Mouse (Mus musculus) hindbrain, embryonic 14.5 days (tissue): Measurements from ENCODE around the gene Zfp488. TPM values are rescaled to one million over a fixed set of nuclear protein-coding genes. Genes with fewer than 3 reads are reported as not detected.

Experiments used
- ATAC-seq: fragments of 200-750 bp; cut with Nextera tagmentation; 2 replicates; pipeline ENCODE4 v1.8.0; 2017; ENCODE audit warnings: moderate number of reproducible peaks, mild to moderate bottlenecking, moderate TSS enrichment, moderate library complexity; ENCODE audit not compliant: low FRiP score
- DNase-seq: peaks from one replicate; pipeline ENCODE4 v3.0.0-alpha.2; 2015; ENCODE audit warnings: low spot score
- H3K27ac ChIP-seq: fragments of 300-500 bp; sonication (generic); 2 replicates; pipeline ENCODE4 v1.5.1; 2014; ENCODE audit warnings: mild to moderate bottlenecking, moderate library complexity
- H3K27me3 ChIP-seq: fragments of 300-500 bp; sonication (generic); 2 replicates; pipeline ENCODE4 v1.6.1; 2014; ENCODE audit warnings: mild to moderate bottlenecking, low read length, mixed read lengths; ENCODE audit not compliant: control insufficient read depth, insufficient read depth
- H3K36me3 ChIP-seq: fragments of 300-500 bp; sonication (generic); replicated peaks from 2 replicates; pipeline ENCODE4 v1.6.1; 2014; ENCODE audit not compliant: control insufficient read depth, insufficient read depth
- H3K4me1 ChIP-seq: fragments of 300-500 bp; sonication (generic); replicated peaks from 2 replicates; pipeline ENCODE4 v1.6.1; 2014; ENCODE audit warnings: antibody characterized with exemption, low read length, mixed read lengths; ENCODE audit not compliant: control insufficient read depth, insufficient read depth
- H3K4me2 ChIP-seq: fragments of 300-500 bp; sonication (generic); replicated peaks from 2 replicates; pipeline ENCODE4 v1.6.1; 2014; ENCODE audit warnings: mild to moderate bottlenecking, moderate library complexity
- H3K4me3 ChIP-seq: fragments of 300-500 bp; sonication (generic); replicated peaks from 2 replicates; pipeline ENCODE4 v1.5.1; 2014; ENCODE audit warnings: mild to moderate bottlenecking, low read length
- H3K9ac ChIP-seq: fragments of 300-500 bp; sonication (generic); 2 replicates; pipeline ENCODE4 v1.6.1; 2014
- H3K9me3 ChIP-seq: fragments of 300-500 bp; sonication (generic); 2 replicates; pipeline ENCODE4 v1.6.1; 2016; ENCODE audit warnings: low read length; ENCODE audit not compliant: control insufficient read depth
- WGBS: fragments of 180-500 bp; shearing (Covaris S2); extraction: QIAGEN DNeasy Blood & Tissue Kit; methylation state at CpG from one replicate; pipeline ENCODE4 v1.1.7; 2014; 5-methylcytosine and 5-hydroxymethylcytosine counted together
- polyA plus RNA-seq: library from polyadenylated mRNA; unstranded; fragments of >200 nt; fragmentation: Nextera tagmentation; extraction: Ambion mirVana; gene quantifications from 2 replicates; pipeline ENCODE4 v1.2.1, GENCODE M21; 2014

Zfp488 gene
- polyA plus RNA-seq, 1 experiment from 2014 or later, result 0.78 TPM

DNA sequence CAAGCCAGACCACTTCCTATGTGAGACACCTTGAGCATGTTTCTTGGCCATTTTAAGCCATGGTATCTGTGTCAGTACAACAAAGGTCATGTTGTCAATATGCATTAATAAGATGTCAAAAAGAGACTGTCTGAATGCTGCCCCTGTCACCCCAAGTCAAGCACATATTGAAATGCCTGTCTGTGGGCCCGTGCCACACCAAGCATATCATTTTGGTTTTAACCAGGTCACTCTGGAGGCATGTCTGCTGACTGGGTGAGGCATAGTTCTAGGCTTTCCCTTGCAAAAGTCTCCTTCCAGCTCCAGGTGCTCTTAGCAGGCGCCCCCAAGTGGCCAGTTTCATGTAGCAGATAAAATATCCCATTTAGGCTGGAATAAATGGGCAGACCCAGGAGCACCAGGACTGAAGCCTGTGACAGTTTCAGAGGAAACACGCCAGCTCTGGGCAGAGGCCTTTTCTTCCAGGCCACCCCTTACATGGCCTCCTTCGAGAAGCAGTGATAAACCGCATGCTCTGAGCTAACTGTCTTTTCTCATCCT, 44.7 kb downstream of the Zfp488 start:
- H3K36me3 ChIP-seq, result no peaks in the 10 kb centered on the region
- H3K4me3 ChIP-seq, result no peak overlapping the region
- H3K4me1 ChIP-seq, result no peaks in the 10 kb centered on the region
- ATAC-seq, result 0 out of 2 replicates have a peak, but pooled peaks have one; percentile 48
- peak; percentile 69 for DNase-seq
- WGBS, result 45% methylated on average over 5 of the region's 5 CpGs
- no peaks in the 10 kb centered on the region for H3K27me3 ChIP-seq
- no peak overlapping the region for H3K9ac ChIP-seq
- H3K27ac ChIP-seq, result no peak overlapping the region
- no peak overlapping the region for H3K4me2 ChIP-seq
- H3K9me3 ChIP-seq, result no peaks in the 10 kb centered on the region

DNA sequence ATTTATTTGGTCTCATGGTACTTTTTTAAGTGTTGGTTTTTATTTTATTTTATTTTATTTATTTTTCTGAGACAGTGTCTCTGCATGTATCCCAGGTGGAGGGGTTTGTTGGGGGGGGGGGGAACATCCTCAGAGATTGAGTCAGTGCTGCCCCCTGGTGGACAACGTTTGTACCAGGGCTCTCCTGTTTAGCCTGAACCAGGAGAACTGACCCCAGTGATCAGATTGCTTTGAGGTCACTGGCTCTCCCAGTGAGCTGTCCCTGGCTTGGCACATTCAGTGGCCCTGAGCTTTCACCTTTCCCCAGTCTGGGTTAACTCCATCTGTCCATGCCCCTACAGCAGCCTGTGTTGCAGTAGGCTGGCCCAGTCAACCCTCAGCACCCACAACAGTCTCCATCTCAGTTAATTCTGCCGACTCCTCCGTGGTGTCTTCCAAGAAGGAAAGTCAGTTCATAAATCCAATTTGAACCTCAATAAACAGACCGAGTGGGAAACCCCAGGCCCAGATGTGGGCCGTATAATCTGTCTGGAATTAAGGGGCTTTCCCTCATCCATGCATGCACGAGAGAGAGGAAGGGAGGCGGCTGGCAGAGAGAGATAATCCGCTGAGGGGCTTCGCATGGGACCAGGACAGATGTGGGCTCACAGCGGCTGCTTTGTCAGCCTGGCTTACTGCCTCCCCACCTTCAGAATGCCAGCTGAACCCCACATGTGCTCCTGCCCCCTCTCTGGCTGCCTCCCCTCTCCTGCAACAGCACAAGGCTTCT, 45.4 kb downstream of the Zfp488 start:
- H3K27me3 ChIP-seq, result no peaks in the 10 kb centered on the region
- ATAC-seq, result peak; percentile 42; the same call in 1 of the 2 replicates
- 72% methylated on average over 10 of the region's 10 CpGs for WGBS
- H3K36me3 ChIP-seq, result no peaks in the 10 kb centered on the region
- H3K9me3 ChIP-seq, result no peaks in the 10 kb centered on the region
- H3K4me2 ChIP-seq, result no peak overlapping the region
- no peaks in the 10 kb centered on the region for H3K4me1 ChIP-seq
- peak; percentile 46 for DNase-seq
- H3K4me3 ChIP-seq, result no peak overlapping the region
- H3K27ac ChIP-seq, result no peak overlapping the region
- no peak overlapping the region for H3K9ac ChIP-seq

DNA sequence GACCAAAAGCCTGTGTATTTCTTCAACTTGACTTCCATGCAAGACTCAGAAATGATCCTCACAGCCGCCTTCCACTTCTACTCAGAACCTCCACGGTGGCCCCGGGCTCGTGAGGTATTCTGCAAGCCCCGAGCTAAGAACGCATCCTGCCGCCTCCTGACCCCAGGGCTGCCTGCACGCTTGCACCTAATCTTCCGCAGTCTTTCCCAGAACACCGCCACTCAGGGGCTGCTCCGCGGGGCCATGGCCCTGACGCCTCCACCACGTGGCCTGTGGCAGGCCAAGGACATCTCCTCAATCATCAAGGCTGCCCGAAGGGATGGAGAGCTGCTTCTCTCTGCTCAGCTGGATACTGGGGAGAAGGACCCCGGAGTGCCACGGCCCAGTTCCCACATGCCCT, 46.7 kb downstream of the Zfp488 start:
- no peak overlapping the region for H3K27ac ChIP-seq
- WGBS, result 64% methylated on average over 17 of the region's 17 CpGs
- H3K36me3 ChIP-seq, result no peaks in the 10 kb centered on the region
- H3K4me3 ChIP-seq, result no peak overlapping the region
- ATAC-seq (no peak), DNase-seq (no peak)
- no peak overlapping the region for H3K4me2 ChIP-seq
- no peak overlapping the region for H3K9ac ChIP-seq
- no peaks in the 10 kb centered on the region for H3K27me3 ChIP-seq
- H3K9me3 ChIP-seq, result no peaks in the 10 kb centered on the region
- H3K4me1 ChIP-seq, result no peaks in the 10 kb centered on the region

DNA sequence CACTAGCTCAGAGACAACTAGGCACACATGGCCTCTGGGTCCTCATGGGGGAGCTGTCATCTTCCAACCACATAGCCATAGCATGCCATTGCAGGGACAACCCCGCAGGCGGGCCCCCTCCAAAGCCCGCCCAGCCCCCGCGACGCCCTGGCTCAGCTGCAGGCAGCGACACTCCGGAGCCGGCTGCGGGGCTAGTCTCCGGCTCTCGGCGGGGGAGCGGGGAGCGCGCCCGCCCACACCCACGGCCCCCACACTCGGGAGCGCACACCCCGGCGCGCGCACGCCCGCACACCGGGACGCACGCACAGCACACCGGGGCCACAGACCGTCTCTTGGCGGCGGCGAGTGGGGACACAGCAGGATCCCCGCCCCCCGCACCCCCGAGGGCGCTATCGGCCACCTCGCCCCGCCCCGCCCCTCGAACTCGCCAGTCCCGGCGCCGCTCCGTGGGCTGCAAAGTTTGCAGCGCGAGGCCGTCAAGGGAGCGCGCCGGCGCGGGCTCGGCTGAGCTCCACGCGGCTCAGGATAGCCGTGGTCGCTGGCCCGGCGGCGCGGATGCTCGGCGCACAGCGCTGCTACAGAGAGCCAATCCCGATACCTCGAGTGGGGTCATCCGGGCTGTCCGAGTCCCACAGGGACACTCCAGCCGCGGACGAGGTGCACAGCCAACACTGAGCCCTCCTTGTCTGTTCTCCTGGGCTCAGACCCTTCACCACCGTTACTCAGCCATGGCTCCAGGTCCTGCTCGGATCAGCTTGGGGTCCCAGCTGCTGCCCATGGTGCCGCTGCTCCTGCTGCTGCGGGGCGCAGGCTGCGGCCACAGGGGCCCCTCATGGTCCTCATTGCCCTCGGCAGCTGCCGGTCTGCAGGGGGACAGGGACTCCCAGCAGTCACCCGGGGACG, 55.1 kb downstream of the Zfp488 start, which contains the start of gene Gdf10:
Gene Gdf10 (plus strand): TSS at position 420 of the 903 bp plus-strand sequence.
- peaks cover 31% of the 10 kb centered on the region for H3K4me1 ChIP-seq
- no peaks in the 10 kb centered on the region for H3K36me3 ChIP-seq
- peak; percentile 55 for DNase-seq
- peak within 1 kb of the TSS; percentile 67 for H3K9ac ChIP-seq
- no peaks in the 10 kb centered on the region for H3K9me3 ChIP-seq
- H3K27ac ChIP-seq, result no peak within 1 kb of the TSS
- H3K4me2 ChIP-seq, result peak within 1 kb of the TSS; percentile 95
- peaks cover 56% of the 10 kb centered on the region for H3K27me3 ChIP-seq
- peak; percentile 71 for ATAC-seq
- H3K4me3 ChIP-seq, result peak within 1 kb of the TSS; percentile 56
- WGBS, result under 1% methylated on average over 68 of the region's 85 CpGs

DNA sequence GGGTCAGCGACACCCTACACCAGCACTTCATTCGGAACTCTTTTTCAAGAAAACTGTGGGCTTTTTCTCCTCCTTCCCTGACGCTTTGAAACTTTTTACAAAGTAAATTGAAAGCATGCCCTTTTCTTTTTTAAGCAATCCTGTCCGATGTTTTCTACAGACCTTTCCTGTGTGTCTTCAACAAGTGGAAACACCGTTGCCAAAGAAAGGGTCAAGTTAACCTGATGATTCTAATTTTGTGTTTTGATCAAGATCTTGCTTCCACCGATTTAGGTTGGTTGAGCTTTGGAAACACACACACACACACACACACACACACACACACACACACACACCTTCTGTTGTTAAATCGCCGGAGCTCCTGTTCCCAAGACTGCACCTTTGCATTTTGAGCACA, 55.8 kb downstream of the Zfp488 start:
- H3K9me3 ChIP-seq, result no peaks in the 10 kb centered on the region
- ATAC-seq (no peak), DNase-seq (no peak)
- H3K27ac ChIP-seq, result no peak overlapping the region
- WGBS, result 13% methylated on average over 8 of the region's 8 CpGs
- H3K4me3 ChIP-seq, result peak overlapping the region; percentile 56
- peaks cover 31% of the 10 kb centered on the region for H3K4me1 ChIP-seq
- H3K36me3 ChIP-seq, result no peaks in the 10 kb centered on the region
- H3K9ac ChIP-seq, result peak overlapping the region; percentile 67
- peak overlapping the region; percentile 95 for H3K4me2 ChIP-seq
- H3K27me3 ChIP-seq, result peaks cover 56% of the 10 kb centered on the region

DNA sequence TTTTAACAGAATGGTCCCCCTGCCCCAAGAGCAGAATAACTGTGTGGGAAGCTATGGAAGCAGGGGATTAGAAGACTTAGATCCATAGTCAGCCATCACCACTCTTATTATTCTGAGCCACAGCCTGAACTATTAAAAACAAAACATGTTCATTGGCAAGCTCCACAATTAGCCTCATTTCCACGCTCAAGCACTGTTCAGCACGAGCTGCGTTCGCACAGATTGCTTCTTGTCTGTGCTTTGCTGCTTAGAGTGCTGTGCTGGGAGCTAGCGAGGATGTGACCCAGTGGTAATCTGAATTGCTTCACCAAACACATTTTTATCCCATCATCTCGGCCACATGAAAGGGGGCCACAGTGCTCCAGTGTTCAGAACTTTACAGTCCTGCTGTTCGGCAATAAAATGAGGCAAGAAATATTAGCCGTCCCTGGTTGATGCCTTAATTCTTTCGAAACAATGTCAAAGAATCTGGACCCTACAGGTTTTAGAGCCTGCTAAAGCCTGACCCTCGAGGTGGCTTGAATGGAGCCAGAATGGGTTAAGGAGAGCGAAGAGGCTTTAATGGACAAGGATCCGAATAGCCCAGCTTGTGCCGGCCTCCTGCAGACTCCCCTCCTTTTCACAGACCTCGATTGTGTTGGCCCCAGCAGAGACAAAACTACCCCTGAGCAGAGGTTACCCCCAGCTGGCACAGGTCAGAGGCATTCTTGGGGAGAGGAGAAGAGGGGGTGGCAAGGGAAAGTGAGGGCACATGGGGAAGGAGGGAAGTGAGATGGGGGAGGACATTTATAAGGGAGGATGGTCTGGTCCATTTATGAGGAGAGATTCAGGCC, 57.6 kb downstream of the Zfp488 start:
- Histone ChIP-seq H3K4me3 (no peak overlapping the region), H3K36me3 (no peaks in the 10 kb centered on the region), H3K9me3 (no peaks in the 10 kb centered on the region), H3K9ac (no peak overlapping the region; the same call in 1 of the 2 replicates), H3K27ac (no peak overlapping the region), H3K4me1 (peaks cover 31% of the 10 kb centered on the region), H3K27me3 (peaks cover 56% of the 10 kb centered on the region), H3K4me2 (no peak overlapping the region)
- 15% methylated on average over 14 of the region's 14 CpGs for WGBS
- ATAC-seq (no peak), DNase-seq (no peak)

Other genes with a start within 250 kb of the Zfp488 start
- 8.0 and 11.4 TPM in 2 replicates for gene Gdf10, start 55.2 kb downstream of the Zfp488 start, polyA plus RNA-seq
- gene Gdf2, start 37.7 kb downstream of the Zfp488 start, polyA plus RNA-seq, result 0.08 TPM in 1 of 2 replicates, not detected in the other
- not detected in 2 replicates for gene Rbp3, start 24.8 kb downstream of the Zfp488 start, polyA plus RNA-seq
- not detected in 2 replicates for gene Gm30083, start 36.4 kb upstream of the Zfp488 start, polyA plus RNA-seq
- gene Gm5460, start 38.0 kb upstream of the Zfp488 start, polyA plus RNA-seq, result not detected in 2 replicates
- gene Antxrl, start 73.9 kb upstream of the Zfp488 start, polyA plus RNA-seq, result not detected in 2 replicates
- gene Anxa8, start 107.2 kb upstream of the Zfp488 start, polyA plus RNA-seq, result 0.16 TPM in 1 of 2 replicates, not detected in the other
- not detected in 2 replicates for gene A630023A22Rik, start 124.0 kb upstream of the Zfp488 start, polyA plus RNA-seq
- gene Npy4r, start 173.7 kb upstream of the Zfp488 start, polyA plus RNA-seq, result 0.13 and 0.14 TPM in 2 replicates
- 4.4 and 5.4 TPM in 2 replicates for gene Gprin2, start 222.9 kb upstream of the Zfp488 start, polyA plus RNA-seq
- 0.42 and 0.79 TPM in 2 replicates for gene Syt15, start 240.8 kb upstream of the Zfp488 start, polyA plus RNA-seq